Mouse (Mus musculus) heart, adult 2 months (tissue): ENCODE data around the gene Mlip.

ENCODE experiments used
- CTCF ChIP-seq: fragments of 200-600 bp; IDR thresholded peaks from 2 replicates; pipeline ENCODE4 v1.8.1; 2022; ENCODE audit warnings: antibody characterized with exemption, mild to moderate bottlenecking, moderate library complexity
- EP300 ChIP-seq: fragments of 200-500 bp; IDR thresholded peaks from 2 replicates; pipeline ENCODE4 v1.6.1; 2011; ENCODE audit warnings: low read depth, low read length, control low read depth; ENCODE audit not compliant: insufficient read depth
- POLR2A ChIP-seq: fragments of 200-500 bp; IDR thresholded peaks from 2 replicates; pipeline ENCODE4 v1.6.1; 2011; ENCODE audit warnings: mild to moderate bottlenecking, low read depth, low read length, control low read depth; ENCODE audit not compliant: insufficient read depth

GRCm38 (mm10) chr9:77359278-77359973 is 6.7 kb upstream of the Mlip start:
- TF ChIP-seq POLR2A (no peak), EP300 (no peak), CTCF (no peak)
